Mouse (Mus musculus) midbrain, embryonic 10.5 days (tissue): ENCODE results near the gene Ift20. TPM values are rescaled to one million over a fixed set of nuclear protein-coding genes. Genes with fewer than 3 reads are reported as not detected.

Experiments
- DNase-seq: peaks from one replicate; pipeline ENCODE4 v3.0.0-alpha.2; 2017; ENCODE audit warnings: low spot score
- H3K27ac ChIP-seq: fragments of 300-500 bp; sonication (generic); replicated peaks from 2 replicates; pipeline ENCODE4 v1.5.1; 2016; ENCODE audit warnings: mild to moderate bottlenecking
- H3K27me3 ChIP-seq: fragments of 300-500 bp; sonication (generic); 2 replicates; pipeline ENCODE4 v1.6.1; 2016; ENCODE audit warnings: low read depth, mild to moderate bottlenecking; ENCODE audit not compliant: poor library complexity, severe bottlenecking
- H3K36me3 ChIP-seq: fragments of 300-500 bp; sonication (generic); 2 replicates; pipeline ENCODE4 v1.6.1; 2016; ENCODE audit warnings: mild to moderate bottlenecking, moderate library complexity
- H3K4me1 ChIP-seq: fragments of 300-500 bp; sonication (generic); 2 replicates; pipeline ENCODE4 v1.6.1; 2016
- H3K4me3 ChIP-seq: fragments of 300-500 bp; sonication (generic); 2 replicates; pipeline ENCODE4 v1.5.1; 2016; ENCODE audit warnings: mild to moderate bottlenecking, moderate library complexity
- H3K9me3 ChIP-seq: fragments of 300-500 bp; sonication (generic); replicated peaks from 2 replicates; pipeline ENCODE4 v1.6.1; 2016; ENCODE audit warnings: mild to moderate bottlenecking
- WGBS: fragments of 180-500 bp; shearing (Covaris S2); methylation state at CpG from one replicate; pipeline ENCODE4 v1.1.7; 2016; 5-methylcytosine and 5-hydroxymethylcytosine counted together
- polyA plus RNA-seq: library from polyadenylated mRNA; unstranded; fragments of >200 nt; fragmentation: Nextera tagmentation; extraction: Ambion mirVana; gene quantifications from 2 replicates; pipeline ENCODE4 v1.2.1, GENCODE M21; 2016

Ift20 gene
- polyA plus RNA-seq, 1 experiment from 2014 or later = 83.4 TPM

DNA sequence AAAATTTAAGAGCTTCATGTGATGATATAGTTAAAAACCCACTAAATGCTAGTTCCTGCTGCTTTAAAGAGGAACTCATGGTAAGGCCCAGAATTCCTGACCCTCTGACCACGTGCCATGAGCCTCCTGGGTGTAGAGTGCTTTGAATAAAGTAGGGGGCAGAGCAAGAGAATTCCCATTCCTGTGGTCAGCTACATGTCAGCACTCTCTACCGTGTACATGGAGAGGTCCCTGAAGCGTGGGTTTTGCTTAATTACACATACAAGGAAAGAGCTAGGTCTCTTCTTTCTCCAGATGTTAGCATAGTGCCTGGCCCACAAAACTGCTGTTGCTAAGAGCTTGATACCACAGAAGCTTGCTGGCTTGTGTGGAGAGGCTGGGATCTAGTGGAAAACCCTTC is 30.7 kb upstream of the Ift20 start:
- H3K36me3 ChIP-seq = peaks cover 54% of the 10 kb centered on the region
- peaks cover 12% of the 10 kb centered on the region for H3K4me1 ChIP-seq

DNA sequence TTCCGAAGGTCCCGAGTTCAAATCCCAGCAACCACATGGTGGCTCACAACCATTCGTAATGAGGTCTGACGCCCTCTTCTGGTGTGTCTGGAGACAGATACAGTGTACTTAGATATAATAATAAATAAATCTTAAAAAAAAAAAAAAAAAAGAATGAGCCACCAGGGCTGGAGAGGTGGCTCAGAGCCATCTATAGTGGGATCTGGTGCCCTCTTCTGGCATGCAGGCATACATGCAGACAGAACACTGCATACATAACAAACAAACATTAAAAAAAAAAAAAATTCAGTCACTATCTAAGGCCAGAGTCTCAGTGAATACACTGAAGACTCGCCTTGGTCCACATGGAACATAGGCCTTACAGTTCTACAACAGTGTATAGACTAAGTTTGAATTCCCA is 27.0 kb upstream of the Ift20 start:
- Histone ChIP-seq H3K9me3 (no peaks in the 10 kb centered on the region), H3K4me3 (no peak overlapping the region), H3K4me1 (peaks cover 25% of the 10 kb centered on the region), H3K36me3 (peaks cover 60% of the 10 kb centered on the region), H3K27me3 (no peaks in the 10 kb centered on the region), H3K27ac (no peak overlapping the region)
- WGBS = 79% methylated on average over 5 of the region's 5 CpGs
- DNase-seq = no peak

More for the DNA sequence above, 30.7 kb upstream of the Ift20 start:
- WGBS = 84% methylated on average over 3 of the region's 3 CpGs
- Histone ChIP-seq H3K4me3 (no peak overlapping the region), H3K27me3 (peaks cover 11% of the 10 kb centered on the region), H3K9me3 (no peaks in the 10 kb centered on the region), H3K27ac (no peak overlapping the region)
- no peak for DNase-seq

DNA sequence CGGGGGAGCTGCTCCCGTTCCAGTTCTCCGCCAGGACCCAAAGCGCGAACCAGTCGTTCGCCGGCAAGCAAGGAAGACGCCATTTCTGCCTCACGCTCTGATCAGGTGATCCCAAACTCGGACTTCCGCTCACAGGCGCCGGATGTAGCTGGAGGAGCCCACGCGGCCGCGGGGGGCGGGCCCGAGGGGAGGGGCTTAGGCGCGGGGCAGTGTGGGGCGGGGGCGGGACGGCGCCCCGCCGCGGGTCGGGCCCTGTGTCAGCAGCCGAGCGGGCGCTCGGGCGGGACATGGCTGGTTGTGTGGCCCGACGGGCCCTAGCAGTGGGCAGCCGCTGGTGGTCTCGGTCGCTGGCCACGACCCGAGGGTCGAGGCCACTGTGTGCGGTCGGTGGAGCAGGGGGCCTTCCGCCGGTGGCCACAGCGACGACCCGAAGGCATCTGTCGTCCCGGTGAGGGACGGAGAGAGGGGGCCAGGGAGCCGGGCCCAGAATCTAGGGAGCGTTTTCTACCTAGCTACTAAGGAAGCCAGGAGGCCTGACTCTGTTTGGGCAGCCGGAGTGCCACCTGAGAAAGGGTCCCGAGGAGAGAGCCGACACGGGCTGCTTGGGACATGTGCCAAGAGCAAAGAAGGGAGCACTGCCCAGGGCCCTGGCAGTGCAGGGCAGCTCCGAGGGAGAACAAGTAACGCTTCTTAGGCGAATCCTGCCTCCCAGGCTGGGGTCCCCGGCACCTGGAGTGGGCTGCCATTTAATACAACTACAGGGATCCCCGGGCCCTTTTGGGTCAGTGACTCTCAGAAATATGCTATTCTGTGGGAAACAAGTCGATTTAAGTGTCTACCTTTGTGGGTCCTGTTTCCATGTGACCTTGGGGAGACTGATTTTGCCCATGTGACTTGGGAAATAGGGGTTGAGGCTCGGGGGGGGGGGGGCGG is 23.9 kb upstream of the Ift20 start, which contains the start of the genes Tmem199 and Poldip2:
Gene Tmem199, minus strand, starts transcription at position 148 of the 933 bp plus-strand sequence.
Gene Poldip2, plus strand, starts transcription at position 169 of the 933 bp plus-strand sequence.
- Histone ChIP-seq H3K27me3 (no peaks in the 10 kb centered on the region), H3K9me3 (no peaks in the 10 kb centered on the region), H3K4me1 (peaks cover 25% of the 10 kb centered on the region), H3K36me3 (peaks cover 65% of the 10 kb centered on the region), H3K27ac (peak within 1 kb of the TSS; percentile 96), H3K4me3 (peak within 1 kb of the TSS; percentile 80)
- peak; percentile 96 for DNase-seq
- under 1% methylated on average over 66 of the region's 67 CpGs for WGBS

DNA sequence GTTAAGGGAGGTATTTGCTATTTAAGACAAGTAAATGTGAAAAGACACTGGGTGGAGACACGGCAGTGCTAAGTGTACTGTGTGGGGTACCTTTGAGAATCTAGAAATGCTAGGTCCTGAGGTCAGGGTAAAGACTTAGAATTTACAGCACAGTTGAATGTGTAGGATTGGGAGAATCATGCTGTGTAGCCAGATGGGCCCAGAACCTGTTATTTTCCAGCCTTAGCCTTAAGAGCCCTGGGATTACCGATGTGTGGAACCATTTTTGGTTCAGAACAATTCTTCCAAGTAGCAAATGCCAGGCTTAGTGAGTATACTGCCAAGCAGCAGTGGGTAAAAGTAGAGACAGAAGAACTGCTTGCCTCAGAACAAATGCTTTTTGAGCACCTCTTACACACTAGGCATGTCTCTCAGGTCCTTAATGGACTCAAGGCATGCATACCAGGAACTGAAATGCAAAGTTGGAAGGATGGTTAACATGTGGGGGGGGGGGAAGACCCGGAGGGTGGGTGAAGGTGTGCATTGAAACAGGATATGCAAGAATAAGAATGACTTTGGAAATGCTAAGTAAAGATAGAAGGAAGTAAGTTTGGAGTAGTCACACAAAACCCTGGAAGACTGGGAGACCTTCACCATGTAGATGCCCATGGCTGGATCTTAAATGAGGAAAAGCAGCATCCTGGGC is 22.9 kb upstream of the Ift20 start:
- peaks cover 65% of the 10 kb centered on the region for H3K36me3 ChIP-seq
- peak overlapping the region; percentile 96 for H3K27ac ChIP-seq

DNA sequence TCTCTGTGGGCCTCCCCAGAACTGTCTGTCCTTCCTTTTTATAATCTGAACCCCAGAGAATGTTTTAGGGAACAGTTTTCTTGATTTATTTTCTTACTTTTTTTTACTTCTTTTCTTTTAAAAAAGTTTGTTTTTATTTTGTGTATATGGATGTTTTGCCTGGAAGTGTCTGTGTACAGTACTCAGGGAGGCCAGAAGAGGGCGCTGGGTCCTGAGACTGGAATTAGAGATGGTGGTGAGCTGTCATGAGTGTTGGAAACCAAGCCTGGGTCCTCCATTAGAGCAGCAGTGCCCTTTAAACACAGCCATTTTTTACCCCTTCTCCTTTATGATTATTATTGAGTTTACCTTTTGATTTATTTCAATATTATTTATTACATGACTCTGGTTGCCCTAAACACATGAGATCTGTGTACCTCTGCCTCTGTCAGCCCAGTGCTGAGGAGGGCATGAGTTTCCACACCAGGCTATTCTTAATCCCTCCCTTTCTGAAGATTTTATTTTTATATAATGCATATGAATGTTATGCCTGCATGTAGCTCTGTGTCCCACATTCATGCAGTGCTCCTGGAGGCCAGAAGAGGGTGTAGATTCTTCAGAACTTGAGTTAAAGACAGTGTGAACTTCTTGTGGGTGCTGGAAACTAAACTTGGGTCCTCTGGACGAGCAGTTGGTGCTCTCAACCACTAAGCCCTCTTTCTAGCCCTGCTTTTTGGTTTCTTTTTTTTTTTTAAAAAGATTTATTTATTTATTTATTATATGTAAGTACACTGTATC is 20.4 kb upstream of the Ift20 start:
- 52% methylated on average over 2 of the region's 2 CpGs for WGBS
- Histone ChIP-seq H3K36me3 (peaks cover 70% of the 10 kb centered on the region), H3K27me3 (no peaks in the 10 kb centered on the region), H3K4me1 (peaks cover 24% of the 10 kb centered on the region), H3K4me3 (no peak overlapping the region), H3K27ac (no peak overlapping the region), H3K9me3 (no peaks in the 10 kb centered on the region)
- DNase-seq = no peak

More for the DNA sequence above, 22.9 kb upstream of the Ift20 start:
- Histone ChIP-seq H3K4me3 (peak overlapping the region; percentile 80), H3K4me1 (peaks cover 25% of the 10 kb centered on the region), H3K27me3 (no peaks in the 10 kb centered on the region), H3K9me3 (no peaks in the 10 kb centered on the region)
- 81% methylated on average over 3 of the region's 3 CpGs for WGBS
- no peak for DNase-seq

DNA sequence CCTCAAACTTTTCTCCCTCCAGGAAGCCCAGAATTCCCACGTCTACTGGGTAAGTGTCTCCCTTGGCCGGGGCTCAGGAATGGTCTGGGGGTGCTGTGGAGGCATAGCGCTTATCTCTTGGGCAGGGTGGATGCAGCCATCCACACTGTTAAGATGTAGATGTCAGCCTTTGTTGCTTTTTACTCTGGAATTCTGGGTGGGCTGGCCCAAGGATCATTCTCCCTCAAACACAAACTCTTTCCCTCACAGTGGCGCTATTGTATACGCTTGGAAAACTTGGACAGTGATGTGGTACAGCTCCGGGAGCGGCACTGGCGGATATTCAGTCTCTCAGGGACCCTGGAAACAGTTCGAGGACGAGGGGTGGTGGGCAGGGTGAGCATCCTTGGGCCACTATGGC is 17.2 kb upstream of the Ift20 start:
- WGBS = 93% methylated on average over 10 of the region's 10 CpGs
- H3K36me3 ChIP-seq = peaks cover 98% of the 10 kb centered on the region

DNA sequence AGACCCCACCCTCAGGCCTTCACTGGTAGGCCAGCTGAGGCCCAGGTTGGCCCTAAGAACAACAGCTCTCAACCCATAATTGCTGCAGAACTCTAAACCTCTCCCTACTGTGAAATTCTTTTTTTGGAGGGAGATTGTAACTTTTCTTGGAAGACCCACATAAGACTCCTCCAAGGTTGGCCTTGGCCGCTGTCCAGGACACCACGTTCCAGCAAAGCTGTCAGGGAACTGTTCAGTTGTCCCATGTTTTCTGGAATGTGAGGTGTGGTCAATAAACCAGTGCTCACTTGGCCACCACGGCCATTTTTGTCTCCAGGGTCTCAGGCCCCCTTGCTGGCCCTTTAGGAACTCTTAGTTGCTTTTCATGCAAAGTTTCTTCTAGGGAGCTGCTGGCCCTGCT is 14.3 kb upstream of the Ift20 start:
- no peak for DNase-seq
- 94% methylated on average over 3 of the region's 3 CpGs for WGBS
- Histone ChIP-seq H3K4me3 (no peak overlapping the region), H3K36me3 (peaks cover 98% of the 10 kb centered on the region), H3K27ac (no peak overlapping the region), H3K9me3 (no peaks in the 10 kb centered on the region), H3K4me1 (no peaks in the 10 kb centered on the region), H3K27me3 (no peaks in the 10 kb centered on the region)

More for the DNA sequence above, 17.2 kb upstream of the Ift20 start:
- Histone ChIP-seq H3K9me3 (no peaks in the 10 kb centered on the region), H3K4me3 (no peak overlapping the region), H3K4me1 (no peaks in the 10 kb centered on the region), H3K27me3 (no peaks in the 10 kb centered on the region), H3K27ac (no peak overlapping the region)
- DNase-seq = no peak

DNA sequence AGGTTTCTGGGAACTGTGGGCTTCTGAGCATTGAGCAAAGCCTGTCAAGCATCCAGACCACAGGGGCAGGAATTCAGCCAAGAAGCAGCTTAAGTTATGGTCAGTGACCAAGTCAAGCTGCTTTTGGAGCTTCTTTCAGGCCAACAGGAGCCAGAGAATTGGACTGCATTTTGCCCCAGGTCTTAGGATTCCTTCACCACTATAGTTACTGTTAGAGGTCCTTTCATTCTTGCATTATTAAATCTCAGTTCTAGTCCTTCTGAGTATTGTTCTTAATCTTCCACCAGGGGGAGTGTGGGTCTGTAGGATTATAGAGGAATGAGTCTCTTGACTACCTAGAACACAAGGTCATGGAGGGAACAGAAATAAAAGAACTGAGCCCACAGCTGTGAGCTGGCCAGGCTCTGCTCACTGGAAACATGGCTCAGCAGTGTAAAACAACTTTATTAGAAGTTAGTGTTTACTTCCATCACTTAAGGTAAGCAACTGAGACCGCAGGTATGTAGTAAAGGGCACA is 13.6 kb upstream of the Ift20 start:
- no peak overlapping the region for H3K27ac ChIP-seq
- no peaks in the 10 kb centered on the region for H3K27me3 ChIP-seq
- H3K4me3 ChIP-seq = no peak overlapping the region
- H3K9me3 ChIP-seq = no peaks in the 10 kb centered on the region
- H3K4me1 ChIP-seq = no peaks in the 10 kb centered on the region
- DNase-seq = no peak
- peaks cover 100% of the 10 kb centered on the region for H3K36me3 ChIP-seq
- 93% methylated on average over 1 of the region's 1 CpGs for WGBS

DNA sequence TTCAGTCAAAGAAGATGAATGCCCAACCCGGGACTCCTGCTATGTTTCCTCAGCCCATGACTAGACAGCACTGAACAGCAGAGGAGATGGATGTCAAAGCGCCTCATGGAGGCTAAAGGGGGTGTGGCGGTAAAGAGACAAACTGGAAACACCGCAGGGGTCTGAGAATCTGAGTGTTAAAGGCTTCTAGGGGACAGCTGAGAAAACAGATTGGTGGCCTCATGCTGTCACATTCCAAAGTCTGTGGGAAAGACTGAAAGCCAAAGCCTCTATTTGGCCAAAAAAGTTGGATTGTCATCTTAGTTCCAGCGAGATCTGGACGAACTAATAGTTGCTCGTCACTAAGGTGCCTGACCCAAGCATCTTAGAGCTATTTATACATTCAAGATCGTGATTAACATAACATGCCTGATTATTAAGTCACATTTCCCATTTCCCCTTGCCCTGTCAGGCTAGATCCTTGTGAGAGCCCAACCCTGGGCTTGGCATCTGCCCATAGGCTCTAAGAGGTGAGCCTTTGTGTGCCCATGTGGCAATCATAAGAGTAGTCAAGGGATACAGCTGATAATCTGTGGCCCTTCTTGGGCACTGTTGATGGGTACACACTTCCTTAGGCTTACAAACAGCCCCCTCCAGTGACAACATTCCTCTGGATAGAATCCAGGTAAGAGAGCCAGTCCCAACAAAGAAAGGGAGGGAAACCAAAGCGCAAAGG is 12.8 kb upstream of the Ift20 start:
- WGBS = 81% methylated on average over 9 of the region's 9 CpGs
- Histone ChIP-seq H3K9me3 (no peaks in the 10 kb centered on the region), H3K27ac (no peak overlapping the region), H3K36me3 (peaks cover 100% of the 10 kb centered on the region), H3K4me1 (no peaks in the 10 kb centered on the region), H3K4me3 (no peak overlapping the region), H3K27me3 (no peaks in the 10 kb centered on the region)
- DNase-seq = no peak

DNA sequence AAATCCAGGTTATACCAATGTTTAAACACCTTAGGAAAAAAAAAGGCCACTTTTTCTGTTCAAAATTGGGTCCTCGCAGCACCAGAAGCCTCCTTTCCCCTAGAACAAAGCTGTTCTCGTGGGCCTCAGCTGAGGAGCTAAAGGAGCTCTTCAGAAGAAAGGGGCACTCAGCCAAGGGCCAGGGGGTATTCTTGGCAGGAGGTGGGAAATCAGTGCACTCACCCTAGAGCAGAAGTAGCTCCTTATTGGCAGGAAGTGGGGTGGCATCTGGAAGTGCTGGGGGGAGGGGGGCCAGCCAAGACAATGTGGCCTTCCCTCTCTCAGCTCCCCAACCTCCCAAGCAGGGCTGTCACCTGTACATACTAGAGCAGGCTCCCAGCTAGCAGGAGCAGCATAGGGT is 11.3 kb upstream of the Ift20 start:
- no peaks in the 10 kb centered on the region for H3K9me3 ChIP-seq
- peaks cover 100% of the 10 kb centered on the region for H3K36me3 ChIP-seq
- WGBS = 91% methylated on average over 2 of the region's 2 CpGs
- H3K27ac ChIP-seq = no peak overlapping the region
- no peak for DNase-seq
- H3K4me3 ChIP-seq = no peak overlapping the region
- H3K27me3 ChIP-seq = no peaks in the 10 kb centered on the region
- no peaks in the 10 kb centered on the region for H3K4me1 ChIP-seq

DNA sequence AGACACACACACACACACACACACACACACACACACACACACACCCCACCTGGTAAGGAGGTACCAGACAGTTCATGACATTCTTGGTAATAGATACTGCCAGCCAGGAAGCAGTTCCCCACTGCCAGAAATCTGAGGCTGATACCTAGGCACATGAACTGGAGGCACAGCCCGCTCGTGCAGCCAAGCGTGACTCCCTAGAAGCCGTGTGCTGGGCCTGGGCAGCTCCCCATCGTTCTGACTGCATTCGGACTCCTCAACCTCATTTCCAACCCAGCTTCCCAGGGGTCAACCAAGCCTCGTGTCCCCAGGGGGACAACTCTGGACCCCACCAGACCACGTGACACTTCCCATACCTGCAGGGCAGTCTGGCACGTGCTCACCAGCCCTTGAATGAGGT is 7.4 kb upstream of the Ift20 start:
- no peaks in the 10 kb centered on the region for H3K9me3 ChIP-seq
- no peaks in the 10 kb centered on the region for H3K27me3 ChIP-seq
- no peak for DNase-seq
- peaks cover 81% of the 10 kb centered on the region for H3K36me3 ChIP-seq
- no peak overlapping the region for H3K27ac ChIP-seq
- 93% methylated on average over 9 of the region's 9 CpGs for WGBS
- H3K4me1 ChIP-seq = no peaks in the 10 kb centered on the region
- H3K4me3 ChIP-seq = no peak overlapping the region

DNA sequence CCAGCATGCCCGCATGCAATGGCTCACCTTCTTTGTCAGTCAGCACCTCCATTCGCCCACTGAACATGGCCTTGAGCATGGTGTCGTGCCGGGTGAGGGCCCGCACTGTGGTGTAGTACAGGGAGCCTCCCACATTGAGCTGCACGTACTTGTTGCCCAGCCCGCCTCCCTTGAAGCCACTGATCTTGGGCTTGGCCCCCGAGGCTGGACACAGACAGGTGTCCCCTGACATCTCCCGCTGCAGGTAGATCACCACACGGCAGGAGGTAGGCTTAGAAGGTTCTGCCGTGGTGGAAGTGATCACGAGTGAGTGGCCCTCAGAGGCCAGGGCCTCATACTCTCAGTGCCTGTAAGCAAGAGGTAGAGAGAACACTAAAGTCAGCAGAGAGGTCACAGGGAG is 6.2 kb upstream of the Ift20 start:
- H3K36me3 ChIP-seq = peaks cover 73% of the 10 kb centered on the region
- DNase-seq = no peak
- no peak overlapping the region for H3K27ac ChIP-seq
- no peaks in the 10 kb centered on the region for H3K9me3 ChIP-seq
- H3K4me1 ChIP-seq = peaks cover 8% of the 10 kb centered on the region
- H3K4me3 ChIP-seq = no peak overlapping the region
- WGBS = 93% methylated on average over 12 of the region's 12 CpGs
- no peaks in the 10 kb centered on the region for H3K27me3 ChIP-seq
